Mouse (Mus musculus) myocyte (in vitro differentiated cells): ENCODE data around the gene Rest. TPM values are rescaled to one million over a fixed set of nuclear protein-coding genes. Genes with fewer than 3 reads are reported as not detected.

Experiments used
- H3K27me3 ChIP-seq: one replicate; pipeline ENCODE4 v1.6.1; 2011; ENCODE audit not compliant: control insufficient read depth, insufficient read depth, insufficient read length
- H3K36me3 ChIP-seq: one replicate; pipeline ENCODE4 v1.6.1; 2011; ENCODE audit not compliant: control insufficient read depth, insufficient read depth
- H3K4me2 ChIP-seq: one replicate; pipeline ENCODE4 v1.6.1; 2011; ENCODE audit warnings: low read depth, control low read depth
- H3K4me3 ChIP-seq: one replicate; pipeline ENCODE4 v1.5.1; 2011; ENCODE audit warnings: mild to moderate bottlenecking, control low read depth, moderate library complexity
- H3K79me2 ChIP-seq: one replicate; pipeline ENCODE4 v1.6.1; 2011; ENCODE audit not compliant: control insufficient read depth, insufficient read depth
- H3ac ChIP-seq: one replicate; pipeline ENCODE4 v1.6.1; 2011; ENCODE audit not compliant: control insufficient read depth, insufficient read length
- CEBPB ChIP-seq: IDR thresholded peaks from 2 replicates; pipeline ENCODE4 v1.6.1; 2011; ENCODE audit warnings: mild to moderate bottlenecking, moderate library complexity; ENCODE audit not compliant: poor library complexity, insufficient read depth, severe bottlenecking
- E2F4 ChIP-seq: IDR thresholded peaks from one replicate; pipeline ENCODE4 v1.6.1; 2011; ENCODE audit warnings: mild to moderate bottlenecking, control low read depth, moderate library complexity; ENCODE audit not compliant: insufficient read depth
- MAX ChIP-seq: IDR thresholded peaks from one replicate; pipeline ENCODE4 v1.6.1; 2011; ENCODE audit warnings: low read depth, mild to moderate bottlenecking, control low read depth
- MYOD1 ChIP-seq, 3 experiments: IDR thresholded peaks; one replicate each; pipeline ENCODE4 v1.6.1; 2011; ENCODE audit warnings: control low read depth in 2 of 3, low read depth in 2 of 3, mild to moderate bottlenecking in 2 of 3, moderate library complexity in 1 of 3; ENCODE audit not compliant: insufficient read length in 2 of 3, control insufficient read depth in 1 of 3
- MYOG ChIP-seq, 3 experiments: IDR thresholded peaks; one replicate each; pipeline ENCODE4 v1.6.1; 2011; ENCODE audit warnings: control low read depth in 2 of 3, low read depth in 2 of 3, mild to moderate bottlenecking in 2 of 3; ENCODE audit not compliant: insufficient read length in 2 of 3, control insufficient read depth in 1 of 3, insufficient read depth in 1 of 3
- POLR2A ChIP-seq: IDR thresholded peaks from one replicate; pipeline ENCODE4 v1.6.1; 2011; ENCODE audit warnings: low read depth, mild to moderate bottlenecking, control low read depth, moderate library complexity; ENCODE audit not compliant: insufficient read length
- POLR2AphosphoS2 ChIP-seq: IDR thresholded peaks from one replicate; pipeline ENCODE4 v1.6.1; 2011; ENCODE audit warnings: low read depth, control low read depth; ENCODE audit not compliant: insufficient read length
- REST ChIP-seq: IDR thresholded peaks from one replicate; pipeline ENCODE4 v1.6.1; 2011; ENCODE audit warnings: mild to moderate bottlenecking, control low read depth, moderate library complexity; ENCODE audit not compliant: insufficient read depth, insufficient read length
- SRF ChIP-seq: IDR thresholded peaks from one replicate; pipeline ENCODE4 v1.6.1; 2011; ENCODE audit warnings: low read depth; ENCODE audit not compliant: control insufficient read depth, insufficient read length
- TCF12 ChIP-seq: IDR thresholded peaks from one replicate; pipeline ENCODE4 v1.6.1; 2011; ENCODE audit warnings: mild to moderate bottlenecking, control low read depth; ENCODE audit not compliant: poor library complexity, insufficient read depth, severe bottlenecking
- TCF3 ChIP-seq: IDR thresholded peaks from one replicate; pipeline ENCODE4 v1.6.1; 2011; ENCODE audit warnings: low read depth, control low read depth; ENCODE audit not compliant: insufficient read length
- USF1 ChIP-seq: IDR thresholded peaks from one replicate; pipeline ENCODE4 v1.6.1; 2011; ENCODE audit warnings: low read depth, mild to moderate bottlenecking, control low read depth, moderate library complexity
- polyA plus RNA-seq: library from polyadenylated mRNA; unstranded; fragments of >200 nt; fragmentation: generic; extraction: Trizol; gene quantifications from one replicate; pipeline ENCODE4 v1.2.1, GENCODE M21; 2012; ENCODE audit warnings: missing spikeins

The Rest gene
- polyA plus RNA-seq, 1 experiment, result 7.2 TPM

- peaks cover 4% of the 10 kb centered on the region for H3K79me2 ChIP-seq
- H3K27me3 ChIP-seq, result no peaks in the 10 kb centered on the region
Measured at GRCm38 (mm10) chr5:77262105-77262504, 3.2 kb upstream of the Rest start.

GRCm38 (mm10) chr5:77265671-77266065 is 377 bp downstream of the Rest start:
- TF ChIP-seq E2F4 (no peak), POLR2A (peak; percentile 56), CEBPB (no peak), USF1 (no peak), MYOG (IDR thresholded peaks at IDR 0.05; ENCODE audit: control insufficient read depth in 1 of 3, insufficient read depth in 1 of 3, insufficient read length in 2 of 3, low read depth in 2 of 3) (no peak), SRF (no peak), MYOD1 (IDR thresholded peaks at IDR 0.05; ENCODE audit: control insufficient read depth in 1 of 3, insufficient read length in 2 of 3, low read depth in 2 of 3) (no peak), TCF12 (no peak), POLR2AphosphoS2 (peak; percentile 45), TCF3 (no peak), MAX (no peak), REST (peak; percentile 81)

More at GRCm38 (mm10) chr5:77262105-77262504, 3.2 kb upstream of the Rest start:
- H3ac ChIP-seq, result no peak overlapping the region
- no peak for TF ChIP-seq USF1
- TF ChIP-seq TCF12, result no peak
- TF ChIP-seq MAX, result no peak
- TF ChIP-seq E2F4, result no peak
- no peak for TF ChIP-seq REST
- no peak for TF ChIP-seq POLR2A
- no peak for TF ChIP-seq MYOG (IDR thresholded peaks at IDR 0.05; ENCODE audit: control insufficient read depth in 1 of 3, insufficient read depth in 1 of 3, insufficient read length in 2 of 3, low read depth in 2 of 3)
- TF ChIP-seq CEBPB, result no peak
- TF ChIP-seq MYOD1 (IDR thresholded peaks at IDR 0.05; ENCODE audit: control insufficient read depth in 1 of 3, insufficient read length in 2 of 3, low read depth in 2 of 3), result no peak
- no peak for TF ChIP-seq TCF3
- no peak for TF ChIP-seq POLR2AphosphoS2
- TF ChIP-seq SRF, result no peak
- H3K4me3 ChIP-seq, result no peak overlapping the region
- H3K36me3 ChIP-seq, result no peaks in the 10 kb centered on the region
- H3K4me2 ChIP-seq, result no peak overlapping the region

GRCm38 (mm10) chr5:77266066-77266885 is 985 bp downstream of the Rest start:
- peak overlapping the region; percentile 57 for H3K4me2 ChIP-seq
- H3K36me3 ChIP-seq, result peaks cover 7% of the 10 kb centered on the region
- H3ac ChIP-seq, result peak overlapping the region; percentile 92
- peaks cover 45% of the 10 kb centered on the region for H3K79me2 ChIP-seq
- peak overlapping the region; percentile 44 for H3K4me3 ChIP-seq
- H3K27me3 ChIP-seq, result no peaks in the 10 kb centered on the region
- peak in 1 of 3 experiments; percentile 23 for TF ChIP-seq MYOG (IDR thresholded peaks at IDR 0.05; ENCODE audit: control insufficient read depth in 1 of 3, insufficient read depth in 1 of 3, insufficient read length in 2 of 3, low read depth in 2 of 3)
- no peak for TF ChIP-seq TCF3
- TF ChIP-seq SRF, result no peak
- TF ChIP-seq POLR2AphosphoS2, result no peak
- no peak for TF ChIP-seq E2F4
- peak; percentile 19 for TF ChIP-seq POLR2A
- TF ChIP-seq USF1, result no peak
- TF ChIP-seq REST, result peak; percentile 64
- no peak for TF ChIP-seq MYOD1 (IDR thresholded peaks at IDR 0.05; ENCODE audit: control insufficient read depth in 1 of 3, insufficient read length in 2 of 3, low read depth in 2 of 3)

More at GRCm38 (mm10) chr5:77265671-77266065, 377 bp downstream of the Rest start:
- H3K27me3 ChIP-seq, result no peaks in the 10 kb centered on the region
- peak overlapping the region; percentile 45 for H3K4me2 ChIP-seq
- peaks cover 39% of the 10 kb centered on the region for H3K79me2 ChIP-seq
- peak overlapping the region; percentile 44 for H3K4me3 ChIP-seq
- peak overlapping the region; percentile 92 for H3ac ChIP-seq
- peaks cover 7% of the 10 kb centered on the region for H3K36me3 ChIP-seq

- H3K79me2 ChIP-seq, result peaks cover 51% of the 10 kb centered on the region
- H3ac ChIP-seq, result peak overlapping the region; percentile 92
- peak overlapping the region; percentile 57 for H3K4me2 ChIP-seq
- H3K4me3 ChIP-seq, result peak overlapping the region; percentile 44
- H3K27me3 ChIP-seq, result no peaks in the 10 kb centered on the region
- TF ChIP-seq REST (no peak), TCF3 (no peak), MYOD1 (IDR thresholded peaks at IDR 0.05; ENCODE audit: control insufficient read depth in 1 of 3, insufficient read length in 2 of 3, low read depth in 2 of 3) (no peak), POLR2AphosphoS2 (no peak), CEBPB (no peak), E2F4 (no peak), SRF (no peak), MAX (no peak), USF1 (no peak), POLR2A (no peak), TCF12 (no peak), MYOG (IDR thresholded peaks at IDR 0.05; ENCODE audit: control insufficient read depth in 1 of 3, insufficient read depth in 1 of 3, insufficient read length in 2 of 3, low read depth in 2 of 3) (no peak)
- peaks cover 7% of the 10 kb centered on the region for H3K36me3 ChIP-seq
Measured at GRCm38 (mm10) chr5:77266886-77267401, 1.7 kb downstream of the Rest start.
